Mouse (Mus musculus): ENCODE measurements around the gene Hist1h1c. TPM values are rescaled to one million over a fixed set of nuclear protein-coding genes. Genes with fewer than 3 reads are reported as not detected.

The Hist1h1c gene
- 15.6 TPM for polyA plus RNA-seq (2014; fragmentation: Illumina TruSeq; extraction: RNeasy Lipid Tissue Mini Kit (QIAGEN cat#74804); ENCODE audit: low replicate concordance)

GRCm38 (mm10) chr13:23738677-23739068 lies at the start of gene Hist1h1c:
Gene Hist1h1c (plus strand): TSS chr13:23738808.

GRCm38 (mm10) chr13:23695514-23695913 lies 43.1 kb upstream of the Hist1h1c start, which contains the start of gene Hist1h1t:
Gene Hist1h1t (plus strand): TSS chr13:23695814.

GRCm38 (mm10) chr13:23698300-23698693 lies 40.3 kb upstream of the Hist1h1c start, which contains the start of gene Hist1h4c:
Gene Hist1h4c (minus strand): TSS chr13:23698454.

GRCm38 (mm10) chr13:23710374-23711089 lies 28.1 kb upstream of the Hist1h1c start, which contains the start of gene Hfe:
Gene Hfe (minus strand): TSS chr13:23710854.

GRCm38 (mm10) chr13:23745381-23746161 lies 7.0 kb downstream of the Hist1h1c start, which contains the start of gene Hist1h3c:
Gene Hist1h3c (minus strand): TSS chr13:23745602.

GRCm38 (mm10) chr13:23746201-23747080 lies 7.8 kb downstream of the Hist1h1c start, which contains the start of gene Hist1h2bb:
Gene Hist1h2bb (plus strand): TSS chr13:23746734.

GRCm38 (mm10) chr13:23750839-23751477 lies 12.3 kb downstream of the Hist1h1c start, which contains the start of gene Hist1h2ab:
Gene Hist1h2ab (plus strand): TSS chr13:23751126.

GRCm38 (mm10) chr13:23752067-23752741 lies 13.6 kb downstream of the Hist1h1c start, which contains the start of gene Hist1h3b:
Gene Hist1h3b (plus strand): TSS chr13:23752267.

GRCm38 (mm10) chr13:23756790-23757189 lies 18.2 kb downstream of the Hist1h1c start, which contains the start of gene Hist1h4b:
Gene Hist1h4b (plus strand): TSS chr13:23757013.

GRCm38 (mm10) chr13:23760972-23761864 lies 22.6 kb downstream of the Hist1h1c start, which contains the start of gene Hist1h4a:
Gene Hist1h4a (minus strand): TSS chr13:23761230.

GRCm38 (mm10) chr13:23761871-23762821 lies 23.5 kb downstream of the Hist1h1c start, which contains the start of gene Hist1h3a:
Gene Hist1h3a (minus strand): TSS chr13:23762386.

GRCm38 (mm10) chr13:23763586-23764323 lies 25.1 kb downstream of the Hist1h1c start, which contains the start of gene Hist1h1a:
Gene Hist1h1a (plus strand): TSS chr13:23763666.

GRCm38 (mm10) chr13:23769613-23770012 lies 31.0 kb downstream of the Hist1h1c start, which contains the start of gene Trim38:
Gene Trim38 (plus strand): TSS chr13:23769913.

Measured in small intestine, adult 10 weeks (tissue).